Mouse (Mus musculus): Measurements from ENCODE around the gene Gpr176. TPM values are rescaled to one million over a fixed set of nuclear protein-coding genes. Genes with fewer than 3 reads are reported as not detected.

The Gpr176 gene
- polyA plus RNA-seq, 1 experiment from 2014 or later = 0.73 TPM

DNA sequence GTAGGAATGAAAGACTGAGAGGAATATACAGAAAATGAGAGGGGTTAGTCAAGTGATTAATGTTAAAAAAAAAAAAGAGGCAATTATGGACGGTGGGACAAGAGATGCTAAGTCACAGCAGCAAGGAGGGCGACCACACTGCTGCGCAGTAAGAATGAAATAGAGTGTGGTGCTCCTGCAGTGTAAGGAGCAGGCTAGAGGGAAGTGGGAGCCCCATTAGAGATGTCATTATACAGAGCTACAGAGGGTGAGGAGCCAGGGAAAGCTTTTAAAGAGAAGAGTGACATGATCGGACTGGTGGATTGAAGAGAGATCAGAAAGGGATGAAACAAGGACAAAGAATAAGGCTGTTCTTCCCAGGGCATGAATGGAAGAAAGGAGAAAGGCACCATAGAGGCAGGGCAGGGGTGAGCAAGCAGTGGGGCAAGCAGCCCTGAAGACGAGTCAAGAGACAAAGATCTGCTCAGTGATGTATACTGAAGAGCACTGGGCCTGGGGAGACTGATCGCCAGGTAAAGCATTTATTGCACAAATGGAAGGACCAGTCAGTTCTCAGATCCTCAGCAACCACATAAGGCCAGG lies 18.0 kb downstream of the Gpr176 start:
- WGBS = 82% methylated on average over 6 of the region's 6 CpGs
- ATAC-seq (ENCODE audit: insufficient number of reproducible peaks, low FRiP score, low TSS enrichment, low read depth) = no peak
- no peak overlapping the region for H3K9ac ChIP-seq
- no peak overlapping the region for H3K27ac ChIP-seq
- no peaks in the 10 kb centered on the region for H3K27me3 ChIP-seq
- no peak overlapping the region for H3K4me3 ChIP-seq
- H3K9me3 ChIP-seq = no peaks in the 10 kb centered on the region
- H3K4me2 ChIP-seq = no peak overlapping the region
- no peaks in the 10 kb centered on the region for H3K36me3 ChIP-seq
- H3K4me1 ChIP-seq = no peaks in the 10 kb centered on the region

DNA sequence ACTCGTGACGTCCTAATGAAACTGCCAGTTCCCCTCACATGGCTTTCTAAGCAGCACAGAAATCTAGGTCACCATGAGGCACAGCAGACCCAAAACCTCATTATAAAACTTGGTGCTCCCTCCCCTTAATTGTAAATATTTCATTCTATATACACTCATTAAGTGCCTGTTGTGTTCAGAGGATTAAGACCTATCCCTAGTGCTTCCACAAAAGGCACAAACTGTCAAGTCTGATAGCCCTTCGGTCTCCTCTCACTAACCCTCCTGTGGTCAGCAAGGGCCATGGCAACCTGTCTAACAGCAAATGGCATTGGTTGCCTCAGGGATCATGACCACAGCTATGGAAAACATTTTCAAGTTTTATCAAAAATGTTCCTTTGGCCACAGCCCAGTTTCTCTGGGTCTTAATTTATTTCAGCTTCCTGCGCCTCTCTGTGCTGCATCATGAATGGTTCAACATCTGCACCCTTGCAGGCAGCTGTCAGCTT lies 19.3 kb downstream of the Gpr176 start:
- Histone ChIP-seq H3K27me3 (no peaks in the 10 kb centered on the region), H3K4me3 (no peak overlapping the region), H3K4me2 (no peak overlapping the region), H3K36me3 (no peaks in the 10 kb centered on the region), H3K4me1 (no peaks in the 10 kb centered on the region), H3K9ac (no peak overlapping the region), H3K27ac (no peak overlapping the region), H3K9me3 (no peaks in the 10 kb centered on the region)
- ATAC-seq (ENCODE audit: insufficient number of reproducible peaks, low FRiP score, low TSS enrichment, low read depth) = no peak
- WGBS = 59% methylated on average over 4 of the region's 4 CpGs

DNA sequence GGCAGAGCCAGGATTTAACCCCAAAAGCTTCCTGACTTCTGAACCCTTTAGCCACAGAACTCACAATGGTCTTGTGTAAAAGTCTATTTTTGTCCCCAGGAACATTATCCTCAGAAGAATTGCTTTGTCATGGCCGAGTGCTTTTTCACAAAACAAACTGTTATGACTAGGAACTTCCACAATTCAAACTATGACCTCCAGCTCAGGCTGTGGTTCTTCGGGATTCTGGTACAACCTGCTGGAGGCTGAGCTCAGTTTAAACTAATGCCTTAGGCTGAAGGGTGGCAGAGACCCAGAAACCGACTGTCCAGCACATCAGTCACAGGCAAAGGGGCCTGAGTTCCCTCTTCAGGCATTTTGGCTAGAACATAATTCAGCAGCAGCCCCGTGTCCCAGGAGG lies 19.7 kb downstream of the Gpr176 start:
- Histone ChIP-seq H3K4me3 (no peak overlapping the region), H3K4me1 (no peaks in the 10 kb centered on the region), H3K4me2 (no peak overlapping the region), H3K27ac (no peak overlapping the region), H3K36me3 (no peaks in the 10 kb centered on the region), H3K9ac (no peak overlapping the region), H3K27me3 (no peaks in the 10 kb centered on the region), H3K9me3 (no peaks in the 10 kb centered on the region)
- 47% methylated on average over 4 of the region's 4 CpGs for WGBS
- ATAC-seq (ENCODE audit: insufficient number of reproducible peaks, low FRiP score, low TSS enrichment, low read depth) = no peak

DNA sequence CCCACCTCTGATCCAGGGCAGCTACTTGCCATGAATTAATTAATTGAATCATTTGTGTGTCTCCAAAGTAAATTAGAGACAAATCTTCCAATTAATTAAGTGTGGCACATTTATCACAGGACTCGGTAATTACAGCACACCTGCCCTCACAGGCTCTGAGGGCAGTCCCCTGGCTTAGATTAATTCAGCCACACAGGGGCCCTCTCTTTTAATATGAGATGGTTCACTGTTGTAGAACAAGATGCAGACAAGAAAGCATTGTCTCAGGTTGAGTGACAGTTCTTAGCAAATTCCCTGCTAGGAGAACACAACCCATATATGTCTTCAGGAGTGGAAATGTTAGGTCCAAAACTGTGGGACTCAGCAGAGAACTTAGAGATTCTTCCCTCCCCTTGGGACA lies 27.7 kb downstream of the Gpr176 start:
- Histone ChIP-seq H3K4me2 (no peak overlapping the region), H3K36me3 (no peaks in the 10 kb centered on the region), H3K9ac (no peak overlapping the region), H3K4me1 (no peaks in the 10 kb centered on the region), H3K9me3 (no peaks in the 10 kb centered on the region), H3K4me3 (no peak overlapping the region), H3K27me3 (no peaks in the 10 kb centered on the region), H3K27ac (no peak overlapping the region)
- ATAC-seq (ENCODE audit: insufficient number of reproducible peaks, low FRiP score, low TSS enrichment, low read depth) = no peak
- WGBS = 33% methylated on average over 1 of the region's 1 CpGs

DNA sequence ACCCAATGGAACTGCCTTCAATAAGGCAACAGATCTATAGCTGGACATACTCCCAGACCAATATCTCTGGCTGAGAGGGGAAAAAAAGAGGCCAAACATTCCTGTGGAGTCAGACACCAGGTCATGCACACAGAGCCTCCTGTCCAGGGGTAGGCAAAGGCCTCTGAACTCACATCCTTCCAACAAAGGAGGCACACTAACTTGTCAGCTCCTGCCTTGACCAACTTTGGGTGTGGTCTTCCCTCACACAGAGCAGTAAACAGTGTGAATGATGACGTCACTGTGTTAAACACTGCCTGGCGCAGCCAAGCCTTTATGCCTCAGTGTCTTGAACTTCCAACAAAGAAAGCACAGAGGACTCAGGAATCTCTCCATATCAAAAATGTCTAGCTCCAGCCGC lies 29.3 kb downstream of the Gpr176 start:
- no peak for ATAC-seq (ENCODE audit: insufficient number of reproducible peaks, low FRiP score, low TSS enrichment, low read depth)
- Histone ChIP-seq H3K4me3 (no peak overlapping the region), H3K27ac (no peak overlapping the region), H3K9ac (no peak overlapping the region), H3K27me3 (no peaks in the 10 kb centered on the region), H3K36me3 (no peaks in the 10 kb centered on the region), H3K4me2 (no peak overlapping the region), H3K9me3 (no peaks in the 10 kb centered on the region), H3K4me1 (no peaks in the 10 kb centered on the region)
- WGBS = 69% methylated on average over 3 of the region's 3 CpGs

DNA sequence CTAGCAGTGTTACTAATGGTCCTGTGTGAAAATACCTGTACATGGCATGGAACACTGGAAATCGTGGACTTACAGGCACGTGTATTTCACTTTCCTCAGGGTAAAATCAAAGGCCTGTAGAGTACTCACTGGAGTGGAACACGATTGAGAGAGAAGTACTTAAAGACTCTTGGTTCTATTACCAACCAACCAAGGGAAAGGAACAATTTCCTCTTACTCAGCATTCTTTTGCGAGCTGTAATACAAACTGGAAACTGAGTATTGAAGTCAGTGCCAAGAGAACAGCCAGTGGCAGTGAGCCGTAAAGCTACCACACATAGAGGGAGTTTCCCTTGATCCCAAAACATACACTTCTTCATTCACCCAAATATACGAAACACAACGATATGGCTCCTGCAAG lies 31.9 kb downstream of the Gpr176 start:
- H3K36me3 ChIP-seq = no peaks in the 10 kb centered on the region
- H3K27me3 ChIP-seq = no peaks in the 10 kb centered on the region
- H3K9ac ChIP-seq = no peak overlapping the region
- H3K4me1 ChIP-seq = no peaks in the 10 kb centered on the region
- 55% methylated on average over 7 of the region's 7 CpGs for WGBS
- no peak overlapping the region for H3K4me2 ChIP-seq
- H3K4me3 ChIP-seq = no peak overlapping the region
- H3K9me3 ChIP-seq = no peaks in the 10 kb centered on the region
- H3K27ac ChIP-seq = no peak overlapping the region
- ATAC-seq (ENCODE audit: insufficient number of reproducible peaks, low FRiP score, low TSS enrichment, low read depth) = no peak

DNA sequence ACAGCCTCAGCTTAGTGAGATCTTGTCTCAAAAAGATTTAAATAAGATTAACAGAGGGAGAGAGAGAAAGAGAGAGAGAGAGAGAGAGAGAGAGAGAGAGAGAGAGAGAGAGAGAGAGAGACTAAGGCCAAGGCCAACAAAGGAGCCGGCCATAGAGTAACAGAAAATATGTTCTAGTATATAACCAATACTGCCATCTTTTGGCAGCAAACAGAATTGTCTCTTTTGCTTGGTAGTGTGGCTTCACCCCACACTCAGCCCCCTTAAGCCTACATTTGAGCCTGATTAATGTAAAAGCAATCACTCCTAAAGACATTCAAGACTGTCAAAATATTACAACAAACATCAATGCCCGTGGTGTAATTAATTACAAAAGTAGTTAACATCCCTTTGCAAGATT lies 37.1 kb downstream of the Gpr176 start:
- no peak overlapping the region for H3K9ac ChIP-seq
- no peak for ATAC-seq (ENCODE audit: insufficient number of reproducible peaks, low FRiP score, low TSS enrichment, low read depth)
- no peak overlapping the region for H3K4me3 ChIP-seq
- H3K9me3 ChIP-seq = no peaks in the 10 kb centered on the region
- H3K27me3 ChIP-seq = no peaks in the 10 kb centered on the region
- no peak overlapping the region for H3K27ac ChIP-seq
- H3K36me3 ChIP-seq = no peaks in the 10 kb centered on the region
- WGBS = 43% methylated on average over 2 of the region's 2 CpGs
- no peak overlapping the region for H3K4me2 ChIP-seq
- H3K4me1 ChIP-seq = no peaks in the 10 kb centered on the region

DNA sequence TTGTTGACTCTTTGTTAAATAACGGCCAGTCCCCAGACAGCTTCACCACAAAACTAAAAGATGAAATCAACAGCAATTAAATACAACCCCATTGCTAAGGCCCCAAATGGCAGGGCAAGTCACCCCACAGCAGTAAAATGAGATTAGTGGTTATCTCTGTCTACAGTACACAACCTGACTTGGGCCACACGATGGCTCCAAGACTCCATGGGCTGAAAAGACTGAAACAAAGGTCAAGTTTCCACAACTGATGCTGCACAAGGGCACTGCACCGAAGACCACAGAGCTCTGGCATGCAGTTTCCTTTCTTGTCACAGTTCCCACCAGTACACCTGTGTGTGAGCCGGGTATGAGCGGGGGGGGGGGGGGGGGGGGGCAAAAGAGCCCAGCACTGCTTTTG lies 50.6 kb downstream of the Gpr176 start:
- Histone ChIP-seq H3K9ac (no peak overlapping the region), H3K4me3 (no peak overlapping the region)

DNA sequence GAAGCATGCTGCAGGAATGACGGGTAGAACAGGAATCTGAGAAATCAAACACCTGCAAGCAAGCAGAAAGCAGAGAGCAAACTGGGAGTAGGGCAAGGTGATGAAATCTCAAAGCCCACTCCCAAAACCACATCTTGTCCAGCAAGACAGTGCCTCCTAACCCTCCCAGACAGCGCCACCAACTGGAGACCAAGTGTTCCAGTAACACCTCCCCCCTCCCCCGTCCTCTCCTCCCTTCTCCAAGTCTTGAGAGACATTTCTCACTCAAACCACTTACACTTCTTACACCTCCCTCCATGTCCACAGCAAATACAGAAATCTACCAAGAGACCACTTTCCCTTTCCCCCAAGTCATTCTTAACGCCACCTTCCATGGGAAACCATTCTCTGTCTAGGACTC lies 51.4 kb downstream of the Gpr176 start:
- Histone ChIP-seq H3K27ac (no peak overlapping the region), H3K9ac (no peak overlapping the region), H3K4me3 (no peak overlapping the region), H3K27me3 (no peaks in the 10 kb centered on the region), H3K9me3 (no peaks in the 10 kb centered on the region), H3K4me2 (no peak overlapping the region), H3K4me1 (no peaks in the 10 kb centered on the region), H3K36me3 (no peaks in the 10 kb centered on the region)
- ATAC-seq (ENCODE audit: insufficient number of reproducible peaks, low FRiP score, low TSS enrichment, low read depth) = no peak
- WGBS = 73% methylated on average over 4 of the region's 4 CpGs

More for the DNA sequence above, 50.6 kb downstream of the Gpr176 start:
- Histone ChIP-seq H3K36me3 (no peaks in the 10 kb centered on the region), H3K27me3 (no peaks in the 10 kb centered on the region), H3K9me3 (no peaks in the 10 kb centered on the region), H3K4me1 (no peaks in the 10 kb centered on the region), H3K27ac (no peak overlapping the region), H3K4me2 (no peak overlapping the region)
- ATAC-seq (ENCODE audit: insufficient number of reproducible peaks, low FRiP score, low TSS enrichment, low read depth) = no peak
- WGBS = 57% methylated on average over 3 of the region's 5 CpGs

DNA sequence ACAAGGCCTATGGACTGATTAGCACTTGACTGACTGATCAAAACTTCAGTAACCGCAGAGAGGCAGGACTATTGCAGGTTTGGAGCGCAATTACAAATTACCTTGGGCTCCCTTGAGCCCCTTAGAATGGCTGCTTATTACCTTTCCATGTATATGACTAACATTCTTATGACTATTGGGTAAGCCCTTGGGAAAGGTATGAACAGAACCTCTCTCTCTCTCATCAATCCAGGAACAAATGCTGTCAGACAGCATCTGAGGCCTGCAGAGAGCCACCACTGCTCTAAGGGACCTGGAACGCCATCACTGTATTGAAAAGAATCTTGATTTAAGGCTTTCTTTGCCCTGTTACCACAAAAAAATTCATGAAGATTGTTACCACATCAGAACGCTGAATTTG lies 52.1 kb downstream of the Gpr176 start:
- Histone ChIP-seq H3K9ac (no peak overlapping the region), H3K36me3 (no peaks in the 10 kb centered on the region), H3K4me2 (no peak overlapping the region), H3K27ac (no peak overlapping the region), H3K4me1 (no peaks in the 10 kb centered on the region), H3K4me3 (no peak overlapping the region), H3K9me3 (no peaks in the 10 kb centered on the region), H3K27me3 (no peaks in the 10 kb centered on the region)
- WGBS = 87% methylated on average over 4 of the region's 4 CpGs
- no peak for ATAC-seq (ENCODE audit: insufficient number of reproducible peaks, low FRiP score, low TSS enrichment, low read depth)

DNA sequence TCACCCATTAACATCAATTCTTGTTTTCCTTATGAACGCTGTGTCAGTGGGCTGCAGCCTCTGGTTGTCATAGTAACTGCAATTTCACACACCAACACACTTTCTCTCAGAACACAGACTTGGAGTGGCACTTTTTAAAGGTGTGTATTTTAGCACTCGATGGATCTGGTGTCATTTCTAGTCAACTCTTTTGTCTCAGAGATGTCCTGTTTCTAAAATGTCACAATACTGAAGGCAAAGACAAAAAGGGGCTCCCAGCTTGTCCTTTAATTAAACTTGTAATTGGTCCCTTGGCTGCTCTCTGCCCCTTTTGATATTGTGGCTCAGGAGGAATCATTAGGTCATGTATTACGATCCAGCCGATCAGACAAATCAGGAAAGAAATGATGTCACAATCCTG lies 52.7 kb downstream of the Gpr176 start:
- 79% methylated on average over 4 of the region's 4 CpGs for WGBS
- H3K4me1 ChIP-seq = no peaks in the 10 kb centered on the region
- ATAC-seq (ENCODE audit: insufficient number of reproducible peaks, low FRiP score, low TSS enrichment, low read depth) = no peak

DNA sequence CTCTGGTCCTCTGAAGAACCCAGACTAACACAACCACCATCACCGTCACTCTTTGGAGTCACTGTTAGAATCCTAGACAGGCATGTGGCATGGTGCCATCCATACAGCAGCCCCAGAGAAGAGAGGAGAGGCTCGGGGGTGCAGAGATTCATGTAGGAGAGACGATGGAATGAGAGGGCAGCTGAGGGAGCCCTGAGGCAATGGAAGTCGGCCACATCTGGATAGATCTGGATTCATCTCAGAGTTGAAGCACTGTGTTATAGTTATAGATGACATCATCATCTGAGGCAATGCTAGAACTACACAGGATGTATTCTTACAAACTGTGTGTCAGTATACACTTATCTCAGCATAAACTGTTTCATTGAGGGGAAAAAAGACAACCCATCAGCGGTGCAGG lies 54.0 kb downstream of the Gpr176 start:
- Histone ChIP-seq H3K27me3 (no peaks in the 10 kb centered on the region), H3K4me1 (no peaks in the 10 kb centered on the region), H3K4me3 (no peak overlapping the region), H3K27ac (no peak overlapping the region), H3K4me2 (no peak overlapping the region), H3K36me3 (no peaks in the 10 kb centered on the region), H3K9me3 (no peaks in the 10 kb centered on the region), H3K9ac (no peak overlapping the region)
- 47% methylated on average over 5 of the region's 5 CpGs for WGBS
- ATAC-seq (ENCODE audit: insufficient number of reproducible peaks, low FRiP score, low TSS enrichment, low read depth) = no peak; the same call in 1 of the 2 replicates

More for the DNA sequence above, 52.7 kb downstream of the Gpr176 start:
- Histone ChIP-seq H3K27ac (no peak overlapping the region), H3K9ac (no peak overlapping the region), H3K27me3 (no peaks in the 10 kb centered on the region), H3K36me3 (no peaks in the 10 kb centered on the region), H3K4me2 (no peak overlapping the region), H3K4me3 (no peak overlapping the region), H3K9me3 (no peaks in the 10 kb centered on the region)

DNA sequence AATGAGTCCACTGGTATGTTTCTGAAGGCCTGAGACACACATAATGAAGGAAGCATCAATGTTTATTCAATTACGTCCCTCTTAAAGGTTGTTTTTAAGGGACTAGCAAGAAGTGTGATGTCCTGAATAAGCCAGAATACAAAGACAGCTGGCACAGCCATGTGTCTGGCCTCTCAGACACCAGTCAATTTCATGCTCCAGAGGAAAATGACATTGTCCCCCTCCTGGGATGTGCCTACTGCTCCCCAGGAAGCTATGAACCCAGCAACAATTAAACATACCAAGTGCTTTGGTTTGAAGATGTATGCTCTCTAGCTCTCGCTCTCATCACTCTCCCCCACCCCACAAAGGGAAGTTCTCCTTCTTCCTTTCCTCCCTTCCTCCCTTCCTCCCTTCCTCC lies 56.3 kb downstream of the Gpr176 start:
- no peak overlapping the region for H3K27ac ChIP-seq
- H3K9me3 ChIP-seq = no peaks in the 10 kb centered on the region
- 81% methylated on average over 2 of the region's 2 CpGs for WGBS
- no peaks in the 10 kb centered on the region for H3K27me3 ChIP-seq
- H3K4me3 ChIP-seq = no peak overlapping the region
- H3K36me3 ChIP-seq = no peaks in the 10 kb centered on the region
- no peak for ATAC-seq (ENCODE audit: insufficient number of reproducible peaks, low FRiP score, low TSS enrichment, low read depth)
- no peak overlapping the region for H3K9ac ChIP-seq
- H3K4me1 ChIP-seq = no peaks in the 10 kb centered on the region
- no peak overlapping the region for H3K4me2 ChIP-seq

All from limb, embryonic 15.5 days (tissue).